Comparison of ENCODE assay signal across 9 mouse cellular contexts in the genomic region with DNA sequence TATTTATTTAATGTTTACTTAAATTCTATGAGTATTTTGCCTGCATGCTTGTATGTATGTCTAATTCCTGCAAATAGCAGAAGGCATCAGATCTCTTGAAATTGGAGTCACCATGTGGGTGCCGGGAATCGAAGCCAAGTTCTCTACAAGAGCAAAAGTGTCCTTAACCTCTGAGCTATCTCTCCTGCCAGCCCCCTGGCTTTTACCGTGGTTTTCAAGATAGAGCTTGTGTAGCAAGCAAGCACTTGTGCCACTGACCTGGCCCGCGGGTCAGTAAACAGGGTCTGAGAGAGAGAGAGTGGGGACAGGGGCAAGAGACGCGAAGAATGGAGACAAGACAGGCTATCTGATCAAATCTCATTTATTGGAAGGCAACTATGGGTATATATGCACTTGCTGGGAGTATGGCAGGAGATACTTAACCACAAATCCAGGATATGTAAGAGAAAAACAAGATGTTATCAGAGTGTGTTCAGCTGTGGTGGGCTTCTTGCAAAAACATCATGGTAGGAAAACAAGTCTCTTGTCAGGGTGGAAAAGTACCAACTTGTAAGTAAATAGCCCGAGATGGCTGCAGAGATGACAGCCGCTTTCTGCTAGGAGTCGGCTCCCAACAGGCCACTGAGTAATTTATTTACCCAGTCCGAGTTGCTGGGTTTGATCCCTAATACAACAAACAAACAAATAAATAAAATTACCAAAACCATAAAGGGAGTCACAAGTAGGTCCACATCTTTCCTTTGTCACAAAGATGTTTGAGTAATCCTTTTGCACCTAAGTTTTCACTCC. TPM values are rescaled to one million over a fixed set of nuclear protein-coding genes. Genes with fewer than 3 reads are reported as not detected.
A peak's percentile ranks its signal among the peaks of the same experiment; 100 is the strongest.
DNase-seq lines count a peak whose midpoint lies in the region; ATAC-seq and TF ChIP-seq lines count a peak whose summit lies in the region.
"Had no signal": no experiment of that assay in that cellular context is flagged by ENCODE, and none has a peak within 500 bp of the region (broad histone marks: within the 10 kb centered on the region; RNA-seq: fewer than 3 reads in every experiment).

No protein-coding gene starts in this region.

- peaks cover 17% of the 10 kb centered on the region for H3K36me3 ChIP-seq in kidney, embryonic 16.5 days (ENCODE audit: insufficient read depth, low read length)
- H3K36me3 ChIP-seq in embryonic facial prominence, embryonic 11.5 days (replicated peaks; ENCODE audit: control insufficient read depth, insufficient read depth, low read depth, low read length), result no peaks in the 10 kb centered on the region; the same call in none of the 2 replicates
- peaks cover 19% of the 10 kb centered on the region for H3K36me3 ChIP-seq in intestine, embryonic 14.5 days (ENCODE audit: control insufficient read depth, insufficient read depth, low read length)
- peaks cover 7% of the 10 kb centered on the region for H3K36me3 ChIP-seq in myocyte (ENCODE audit: control insufficient read depth, insufficient read depth)

- H3K27ac ChIP-seq in kidney, embryonic 16.5 days (ENCODE audit: low read length), result peak overlapping the region; percentile 55; the same call in 1 of the 2 replicates
- no peak overlapping the region for H3K27ac ChIP-seq in embryonic facial prominence, embryonic 11.5 days (replicated peaks; ENCODE audit: low read depth, low read length)
- no peak overlapping the region for H3K27ac ChIP-seq in intestine, embryonic 14.5 days (ENCODE audit: low read depth)

- no peak for TF ChIP-seq POLR2A in myocyte (IDR thresholded peaks at IDR 0.05; ENCODE audit: insufficient read length, low read depth)

- 40% methylated on average over 11 of the region's 11 CpGs for WGBS in kidney, embryonic 16.5 days
- 50% methylated on average over 11 of the region's 11 CpGs for WGBS in embryonic facial prominence, embryonic 11.5 days
- 41% methylated on average over 11 of the region's 11 CpGs for WGBS in intestine, embryonic 14.5 days

- no peaks in the 10 kb centered on the region for H3K9me3 ChIP-seq in kidney, embryonic 16.5 days (ENCODE audit: low read length)
- no peaks in the 10 kb centered on the region for H3K9me3 ChIP-seq in embryonic facial prominence, embryonic 11.5 days (replicated peaks; ENCODE audit: control insufficient read depth, low read length)
- no peaks in the 10 kb centered on the region for H3K9me3 ChIP-seq in intestine, embryonic 14.5 days (ENCODE audit: control insufficient read depth, low read length)

- H3K4me3 ChIP-seq in kidney, embryonic 16.5 days (ENCODE audit: low read length), result peak overlapping the region; percentile 98
- peak overlapping the region; percentile 100 for H3K4me3 ChIP-seq in embryonic facial prominence, embryonic 11.5 days (ENCODE audit: low read depth, low read length)
- H3K4me3 ChIP-seq in intestine, embryonic 14.5 days (ENCODE audit: low read depth, low read length), result peak overlapping the region; percentile 83
- H3K4me3 ChIP-seq in myocyte, result peak overlapping the region; percentile 34

- DNase-seq in kidney, adult 8-10 months, result no peak
- no peak for DNase-seq in embryonic facial prominence, embryonic 11.5 days (ENCODE audit: low spot score)
- no peak for DNase-seq in intestine, embryonic 14.5 days (ENCODE audit: low spot score)
- no peak for DNase-seq in urinary bladder, postnatal 4 days (ENCODE audit: low spot score in 2 of 2)
- DNase-seq in embryo, embryonic 10.5 days (ENCODE audit: low spot score), result no peak
- DNase-seq in layer of hippocampus, adult 9-10 months (ENCODE audit: low spot score), result no peak

- ATAC-seq in kidney, embryonic 16.5 days (ENCODE audit: low FRiP score, low TSS enrichment), result no peak
- ATAC-seq in embryonic facial prominence, embryonic 11.5 days (replicated peaks; ENCODE audit: insufficient number of reproducible peaks, low FRiP score, low TSS enrichment, low read depth), result 0 out of 2 replicates have a peak, but pooled peaks have one; percentile 1
- ATAC-seq in intestine, embryonic 14.5 days (replicated peaks; ENCODE audit: low FRiP score, low TSS enrichment, low read depth), result peak; percentile 17; the same call in 1 of the 2 replicates

- no peaks in the 10 kb centered on the region for H3K27me3 ChIP-seq in kidney, embryonic 16.5 days (ENCODE audit: insufficient read depth, low read length)
- no peaks in the 10 kb centered on the region for H3K27me3 ChIP-seq in embryonic facial prominence, embryonic 11.5 days (ENCODE audit: control insufficient read depth, insufficient read depth, low read length)
- H3K27me3 ChIP-seq in intestine, embryonic 14.5 days (replicated peaks; ENCODE audit: control insufficient read depth, insufficient read depth, low read length), result no peaks in the 10 kb centered on the region
- no peaks in the 10 kb centered on the region for H3K27me3 ChIP-seq in myocyte (ENCODE audit: control insufficient read depth, insufficient read depth, insufficient read length)

- H3K9ac ChIP-seq in kidney, embryonic 16.5 days (replicated peaks; ENCODE audit: low read length), result peak overlapping the region; percentile 99
- H3K9ac ChIP-seq in embryonic facial prominence, embryonic 11.5 days (replicated peaks; ENCODE audit: low read length), result peak overlapping the region; percentile 98
- H3K9ac ChIP-seq in intestine, embryonic 14.5 days (ENCODE audit: low read length), result peak overlapping the region; percentile 90

- peaks cover 21% of the 10 kb centered on the region for H3K4me1 ChIP-seq in kidney, embryonic 16.5 days (ENCODE audit: insufficient read depth, low read length)
- peaks cover 2% of the 10 kb centered on the region; the same call in 1 of the 2 replicates for H3K4me1 ChIP-seq in embryonic facial prominence, embryonic 11.5 days (ENCODE audit: control insufficient read depth, insufficient read depth, low read length)
- H3K4me1 ChIP-seq in intestine, embryonic 14.5 days (replicated peaks; ENCODE audit: control insufficient read depth, insufficient read depth, low read length), result peaks cover 12% of the 10 kb centered on the region

- H3ac ChIP-seq in myocyte (ENCODE audit: control insufficient read depth, insufficient read length), result peak overlapping the region; percentile 79

- H3K79me2 ChIP-seq in myocyte (ENCODE audit: control insufficient read depth, insufficient read depth), result peaks cover 30% of the 10 kb centered on the region

- H3K4me2 ChIP-seq in kidney, embryonic 16.5 days (replicated peaks; ENCODE audit: low read depth, low read length), result peak overlapping the region; percentile 69
- peak overlapping the region; percentile 29 for H3K4me2 ChIP-seq in embryonic facial prominence, embryonic 11.5 days (ENCODE audit: low read depth, low read length)
- peak overlapping the region; percentile 55 for H3K4me2 ChIP-seq in intestine, embryonic 14.5 days (ENCODE audit: low read length)
- peak overlapping the region; percentile 93 for H3K4me2 ChIP-seq in myocyte (ENCODE audit: low read depth)

TF ChIP-seq in myocyte, 11 proteins besides CTCF, POLR2A, EP300 and RAD21:
- TF ChIP-seq CEBPB (IDR thresholded peaks at IDR 0.05; ENCODE audit: insufficient read depth, poor library complexity, severe bottlenecking), result no peak
- TF ChIP-seq POLR2AphosphoS2 (IDR thresholded peaks at IDR 0.05; ENCODE audit: insufficient read length, low read depth), result no peak
- no peak for TF ChIP-seq MYOD1 (IDR thresholded peaks at IDR 0.05; ENCODE audit: control insufficient read depth in 1 of 3, insufficient read length in 2 of 3, low read depth in 2 of 3)
- TF ChIP-seq MYOG (IDR thresholded peaks at IDR 0.05; ENCODE audit: control insufficient read depth in 1 of 3, insufficient read depth in 1 of 3, insufficient read length in 2 of 3, low read depth in 2 of 3), result no peak
- TF ChIP-seq REST (IDR thresholded peaks at IDR 0.05; ENCODE audit: insufficient read depth, insufficient read length), result no peak
- TF ChIP-seq TCF3 (IDR thresholded peaks at IDR 0.05; ENCODE audit: insufficient read length, low read depth), result no peak
- no peak for TF ChIP-seq E2F4 (IDR thresholded peaks at IDR 0.05; ENCODE audit: insufficient read depth)
- TF ChIP-seq SRF (IDR thresholded peaks at IDR 0.05; ENCODE audit: control insufficient read depth, insufficient read length, low read depth), result no peak
- no peak for TF ChIP-seq TCF12 (IDR thresholded peaks at IDR 0.05; ENCODE audit: insufficient read depth, poor library complexity, severe bottlenecking)
- no peak for TF ChIP-seq USF1 (IDR thresholded peaks at IDR 0.05; ENCODE audit: low read depth)
- TF ChIP-seq MAX (IDR thresholded peaks at IDR 0.05; ENCODE audit: low read depth), result no peak

RNA-seq across cellular contexts. Expression of gene Zbtb17, which starts 0.6 kb away (rescaled TPM):
- 41.7 and 43.1 TPM in 2 replicates for polyA plus RNA-seq in kidney, embryonic 16.5 days (2015; fragmentation: Nextera tagmentation; extraction: Ambion mirVana)
- 35.4 and 43.3 TPM in 2 replicates for polyA plus RNA-seq in embryonic facial prominence, embryonic 11.5 days (2014; fragmentation: Nextera tagmentation; extraction: Ambion mirVana)
- 29.9 and 30.9 TPM in 2 replicates for polyA plus RNA-seq in intestine, embryonic 14.5 days (2014; fragmentation: Nextera tagmentation; extraction: Ambion mirVana)
- 30.1 TPM for polyA plus RNA-seq in myocyte (2012; fragmentation: generic; extraction: Trizol)

RNA-seq across cellular contexts. Expression of gene Srarp, which starts 7.9 kb away (rescaled TPM):
- not detected in 2 replicates for polyA plus RNA-seq in kidney, embryonic 16.5 days (2015; fragmentation: Nextera tagmentation; extraction: Ambion mirVana)
- not detected in 2 replicates for polyA plus RNA-seq in embryonic facial prominence, embryonic 11.5 days (2014; fragmentation: Nextera tagmentation; extraction: Ambion mirVana)
- 0.20 TPM in 1 of 2 replicates, not detected in the other for polyA plus RNA-seq in intestine, embryonic 14.5 days (2014; fragmentation: Nextera tagmentation; extraction: Ambion mirVana)
- polyA plus RNA-seq in myocyte (2012; fragmentation: generic; extraction: Trizol), result not detected

RNA-seq across cellular contexts. Expression of gene Hspb7, which starts 23.3 kb away (rescaled TPM):
- polyA plus RNA-seq in kidney, embryonic 16.5 days (2015; fragmentation: Nextera tagmentation; extraction: Ambion mirVana), result 0.58 and 0.80 TPM in 2 replicates
- polyA plus RNA-seq in embryonic facial prominence, embryonic 11.5 days (2014; fragmentation: Nextera tagmentation; extraction: Ambion mirVana), result 0.10 and 0.45 TPM in 2 replicates
- polyA plus RNA-seq in intestine, embryonic 14.5 days (2014; fragmentation: Nextera tagmentation; extraction: Ambion mirVana), result 3.5 and 3.8 TPM in 2 replicates
- polyA plus RNA-seq in myocyte (2012; fragmentation: generic; extraction: Trizol), result 31.1 TPM

RNA-seq across cellular contexts. Expression of gene Clcnkb, which starts 28.0 kb away (rescaled TPM):
- 34.2 and 48.4 TPM in 2 replicates for polyA plus RNA-seq in kidney, embryonic 16.5 days (2015; fragmentation: Nextera tagmentation; extraction: Ambion mirVana)
- polyA plus RNA-seq in embryonic facial prominence, embryonic 11.5 days (2014; fragmentation: Nextera tagmentation; extraction: Ambion mirVana), result not detected in 2 replicates
- 0.51 TPM in 1 of 2 replicates, not detected in the other for polyA plus RNA-seq in intestine, embryonic 14.5 days (2014; fragmentation: Nextera tagmentation; extraction: Ambion mirVana)
- 0.23 TPM for polyA plus RNA-seq in myocyte (2012; fragmentation: generic; extraction: Trizol)
- polyA plus RNA-seq: large intestine, adult 2 months had no signal

RNA-seq across cellular contexts. Expression of gene Clcnka, which starts 45.3 kb away (rescaled TPM):
- polyA plus RNA-seq in kidney, embryonic 16.5 days (2015; fragmentation: Nextera tagmentation; extraction: Ambion mirVana), result 14.7 and 17.8 TPM in 2 replicates
- 0.27 and 0.45 TPM in 2 replicates for polyA plus RNA-seq in embryonic facial prominence, embryonic 11.5 days (2014; fragmentation: Nextera tagmentation; extraction: Ambion mirVana)
- 0.30 TPM in 1 of 2 replicates, not detected in the other for polyA plus RNA-seq in intestine, embryonic 14.5 days (2014; fragmentation: Nextera tagmentation; extraction: Ambion mirVana)
- 0.85 TPM for polyA plus RNA-seq in myocyte (2012; fragmentation: generic; extraction: Trizol)
- polyA plus RNA-seq: large intestine, adult 2 months had no signal

Comparison
In these comparisons a context has a peak if more than half of its experiments do, and no peak if none do; other contexts are left out.
1. H3K4me2 ChIP-seq: peak in every context shown above with its lines; median percentile 93 in myocyte; 69 in kidney, embryonic 16.5 days; 55 in intestine, embryonic 14.5 days; 29 in embryonic facial prominence, embryonic 11.5 days.
2. H3K4me3 ChIP-seq: peak in every context shown above with its lines; median percentile 100 in embryonic facial prominence, embryonic 11.5 days; 98 in kidney, embryonic 16.5 days; 83 in intestine, embryonic 14.5 days; 34 in myocyte.